19 mouse cellular contexts compared by ENCODE assay signal in genomic region chr12:30572075-30572474, GRCm38 (mm10).
"Had no signal": no experiment of that assay in that cellular context is flagged by ENCODE, and none has a peak within 500 bp of the region (broad histone marks: within the 10 kb centered on the region; RNA-seq: fewer than 3 reads in every experiment).

No protein-coding gene starts in this region.

- H3K36me3 ChIP-seq: limb, embryonic 15.5 days; liver, embryonic 12.5 days; lung, embryonic 15.5 days; midbrain, embryonic 10.5 days; midbrain, embryonic 12.5 days; neural tube, embryonic 13.5 days; neural tube, embryonic 15.5 days had no signal

- H3K27ac ChIP-seq: limb, embryonic 15.5 days; liver, embryonic 12.5 days; liver, embryonic 14.5 days; lung, embryonic 15.5 days; midbrain, embryonic 10.5 days; midbrain, embryonic 12.5 days; neural tube, embryonic 13.5 days; neural tube, embryonic 15.5 days had no signal

- ATAC-seq: liver, embryonic 12.5 days; midbrain, embryonic 16.5 days had no signal

- H3K4me2 ChIP-seq: limb, embryonic 15.5 days; liver, embryonic 12.5 days; lung, embryonic 15.5 days; midbrain, embryonic 12.5 days; neural tube, embryonic 13.5 days; neural tube, embryonic 15.5 days had no signal

- DNase-seq: midbrain, embryonic 14.5 days; retina, postnatal 1 day; right cerebral cortex, adult 18-20 months; right cerebral cortex, postnatal 25 days; right cerebral cortex, postnatal 4 days; spleen, adult 18-20 months; thymus, adult 18-20 months; thymus, postnatal 14 days; thymus, postnatal 36 days had no signal

- H3K4me3 ChIP-seq: limb, embryonic 15.5 days; liver, embryonic 12.5 days; lung, embryonic 15.5 days; midbrain, embryonic 10.5 days; midbrain, embryonic 12.5 days; myocyte; neural tube, embryonic 13.5 days; neural tube, embryonic 15.5 days had no signal

- H3K9me3 ChIP-seq: limb, embryonic 15.5 days; liver, embryonic 12.5 days; lung, embryonic 15.5 days; midbrain, embryonic 10.5 days; midbrain, embryonic 12.5 days; neural tube, embryonic 13.5 days; neural tube, embryonic 15.5 days had no signal

- H3K27me3 ChIP-seq: limb, embryonic 15.5 days; liver, embryonic 12.5 days; lung, embryonic 15.5 days; midbrain, embryonic 12.5 days; neural tube, embryonic 13.5 days; neural tube, embryonic 15.5 days had no signal

- H3K4me1 ChIP-seq: limb, embryonic 15.5 days; liver, embryonic 12.5 days; lung, embryonic 15.5 days; midbrain, embryonic 10.5 days; midbrain, embryonic 12.5 days; neural tube, embryonic 13.5 days; neural tube, embryonic 15.5 days had no signal

- H3K9ac ChIP-seq: limb, embryonic 15.5 days; liver, embryonic 12.5 days; liver, embryonic 14.5 days; lung, embryonic 15.5 days; midbrain, embryonic 12.5 days; neural tube, embryonic 13.5 days; neural tube, embryonic 15.5 days had no signal
